Mouse (Mus musculus): Measurements from ENCODE around the gene Atp6v1a. TPM values are rescaled to one million over a fixed set of nuclear protein-coding genes. Genes with fewer than 3 reads are reported as not detected.

The Atp6v1a gene
- total RNA-seq, 2 experiments from 2014 or later = 133 to 162 TPM

GRCm38 (mm10) chr16:44063025-44063894, 76.2 kb downstream of the Atp6v1a start, which contains the start of gene Gramd1c:
TSS of gene Gramd1c (minus strand) at chr16:44063345.
- peak; percentile 35 to 46 for DNase-seq (ENCODE audit: low spot score in 2 of 2)

- DNase-seq (ENCODE audit: low spot score in 2 of 2) = no peak
These were observed 78.2 kb downstream of the Atp6v1a start for GRCm38 (mm10) chr16:44061341-44061740.

GRCm38 (mm10) chr16:44060604-44061286, 78.8 kb downstream of the Atp6v1a start:
- DNase-seq (ENCODE audit: low spot score in 2 of 2) = no peak

DNA sequence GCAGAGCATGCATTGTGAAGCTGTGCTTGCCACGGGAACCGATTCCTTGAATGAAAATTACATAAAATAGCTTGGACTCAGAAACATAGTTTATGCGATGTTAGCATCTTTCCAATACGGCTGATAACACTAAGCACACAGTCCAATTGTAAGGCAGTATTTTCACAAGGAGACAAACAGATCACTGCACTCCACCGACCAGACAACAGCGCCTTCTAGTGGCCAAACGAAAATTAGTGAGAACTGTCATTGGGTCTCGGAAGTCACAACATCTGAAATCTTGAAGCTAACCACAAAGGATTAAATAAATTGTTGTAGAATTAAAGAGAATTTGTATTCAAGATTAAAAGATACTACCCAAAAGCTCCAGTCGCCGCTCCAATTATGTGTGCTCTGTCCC, 80.8 kb downstream of the Atp6v1a start:
- peak; percentile 54 to 56 for DNase-seq (ENCODE audit: low spot score in 2 of 2)

DNA sequence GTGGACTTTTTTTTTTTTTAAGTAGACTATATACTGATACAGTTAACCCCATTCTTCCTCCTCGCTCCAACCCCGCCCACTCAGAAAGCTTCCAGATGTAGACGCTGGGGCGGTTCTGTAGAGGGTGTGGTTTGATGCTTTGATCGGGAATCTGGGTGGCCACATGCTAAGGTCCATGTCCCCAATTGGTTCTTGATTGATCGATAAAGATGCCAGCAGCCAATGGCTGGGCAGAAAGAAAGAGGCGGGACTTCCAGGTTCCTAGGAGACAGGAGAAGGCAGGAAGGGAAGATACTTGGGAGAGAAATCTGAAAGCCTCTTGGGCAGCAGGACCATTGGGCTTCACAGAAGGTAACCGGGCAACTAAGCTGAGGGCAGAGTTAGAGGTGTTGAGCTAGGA, 83.7 kb downstream of the Atp6v1a start:
- DNase-seq (ENCODE audit: low spot score in 2 of 2) = no peak

DNA sequence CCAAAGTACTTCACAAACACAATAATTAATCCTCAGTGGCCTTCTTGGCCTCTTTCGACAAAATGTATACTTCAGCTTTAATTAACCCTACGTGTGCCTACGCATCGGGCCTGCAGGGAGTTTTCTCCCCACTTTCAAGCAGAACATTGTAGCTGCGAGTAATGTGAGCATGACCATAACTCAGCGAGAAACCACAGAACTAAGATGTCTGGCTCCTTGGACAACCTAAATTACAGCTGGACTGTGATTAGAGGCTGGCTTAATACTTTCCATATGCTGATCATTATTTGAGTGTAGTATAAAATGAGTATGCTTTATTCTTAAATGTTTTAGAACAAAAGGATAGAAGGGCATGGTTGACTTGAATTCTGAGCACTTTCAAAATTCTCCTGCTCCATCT, 86.2 kb downstream of the Atp6v1a start:
- DNase-seq (ENCODE audit: low spot score in 2 of 2) = no peak

- DNase-seq (ENCODE audit: low spot score in 2 of 2) = no peak
These were observed 87.1 kb downstream of the Atp6v1a start for GRCm38 (mm10) chr16:44052390-44052789.

GRCm38 (mm10) chr16:44050139-44050538, 89.4 kb downstream of the Atp6v1a start:
- DNase-seq (ENCODE audit: low spot score in 2 of 2) = no peak

DNA sequence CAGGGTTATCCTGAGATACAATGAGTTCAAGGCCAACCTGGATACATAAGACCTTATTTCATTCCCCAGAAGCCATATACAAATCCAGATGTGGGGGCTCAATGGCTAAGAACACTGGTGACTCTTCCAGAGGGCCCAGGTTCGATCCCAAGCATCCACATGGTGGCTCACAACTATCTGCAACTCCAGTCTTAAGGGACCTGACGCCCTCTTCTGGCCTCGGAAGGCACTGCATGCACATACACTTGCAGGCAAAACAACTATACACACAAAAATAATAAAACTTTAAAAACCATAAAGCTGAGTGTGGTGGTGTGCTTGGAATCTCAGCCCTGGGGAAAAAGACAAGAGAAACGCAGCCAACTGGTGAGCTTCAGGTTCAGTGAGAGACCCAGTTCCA, 100.4 kb downstream of the Atp6v1a start:
- DNase-seq (ENCODE audit: low spot score in 2 of 2) = no peak

Other genes with a start within 250 kb of the Atp6v1a start
- 1 to 10 TPM; 5.3 to 5.5 TPM for gene Ccdc191, start 249.9 kb downstream of the Atp6v1a start, total RNA-seq (2021)
- 10 to 100 TPM; 34.7 to 35.0 TPM for gene Qtrt2, start 212.9 kb downstream of the Atp6v1a start, total RNA-seq (2021)
- under 1 TPM; 0.93 to 0.96 TPM for gene Zdhhc23, start 159.9 kb downstream of the Atp6v1a start, total RNA-seq (2021)
- gene Gramd1c, start 76.4 kb downstream of the Atp6v1a start, total RNA-seq (2021) = 1 to 10 TPM; 1.0 to 2.0 TPM
- 10 to 100 TPM; 87.1 to 96.8 TPM for gene Naa50, start 125 bp upstream of the Atp6v1a start, total RNA-seq (2021)
- gene Usf3, start 33.5 kb upstream of the Atp6v1a start, total RNA-seq (2021) = 10 to 100 TPM; 18.8 to 20.7 TPM
- 1 to 10 TPM; 7.8 to 9.2 TPM for gene Sidt1, start 193.5 kb upstream of the Atp6v1a start, total RNA-seq (2021)
- gene Spice1, start 207.4 kb upstream of the Atp6v1a start, total RNA-seq (2021) = 10 to 100 TPM; 17.7 to 21.0 TPM

Measured in adrenal gland, adult 18-20 months (tissue).